Mouse (Mus musculus): Measurements from ENCODE around the gene Tmem86a.

Tmem86a gene

GRCm38 (mm10) chr7:47076193-47076592, 25.8 kb downstream of the Tmem86a start:
- no peak for DNase-seq (ENCODE audit: low read depth, low spot score)

- no peak for DNase-seq (ENCODE audit: low read depth, low spot score)
Measured at GRCm38 (mm10) chr7:47076729-47077128, 26.3 kb downstream of the Tmem86a start.

- peak; percentile 26 for DNase-seq (ENCODE audit: low read depth, low spot score)
Measured at GRCm38 (mm10) chr7:47077451-47077850, 27.1 kb downstream of the Tmem86a start.

- no peak for DNase-seq (ENCODE audit: low read depth, low spot score)
Measured at GRCm38 (mm10) chr7:47080868-47081267, 30.5 kb downstream of the Tmem86a start.

GRCm38 (mm10) chr7:47081277-47081676, 30.9 kb downstream of the Tmem86a start:
- DNase-seq (ENCODE audit: low read depth, low spot score) = peak; percentile 52

GRCm38 (mm10) chr7:47085075-47085474, 34.7 kb downstream of the Tmem86a start:
- DNase-seq (ENCODE audit: low read depth, low spot score) = no peak

GRCm38 (mm10) chr7:47093935-47094334, 43.5 kb downstream of the Tmem86a start:
- no peak for DNase-seq (ENCODE audit: low read depth, low spot score)

GRCm38 (mm10) chr7:47094969-47095368, 44.6 kb downstream of the Tmem86a start:
- no peak for DNase-seq (ENCODE audit: low read depth, low spot score)

GRCm38 (mm10) chr7:47098044-47098443, 47.6 kb downstream of the Tmem86a start:
- DNase-seq (ENCODE audit: low read depth, low spot score) = peak; percentile 50

GRCm38 (mm10) chr7:47099306-47099705, 48.9 kb downstream of the Tmem86a start:
- no peak for DNase-seq (ENCODE audit: low read depth, low spot score)

GRCm38 (mm10) chr7:47100615-47101014, 50.2 kb downstream of the Tmem86a start:
- no peak for DNase-seq (ENCODE audit: low read depth, low spot score)

GRCm38 (mm10) chr7:47102970-47103369, 52.6 kb downstream of the Tmem86a start:
- no peak for DNase-seq (ENCODE audit: low read depth, low spot score)

GRCm38 (mm10) chr7:47103671-47104414, 53.4 kb downstream of the Tmem86a start:
- DNase-seq (ENCODE audit: low read depth, low spot score) = peak; percentile 8
